Mouse (Mus musculus) CH12.LX (cell line): ENCODE measurements around the gene Cyp27b1.

Experiments
- CTCF ChIP-seq, 2 experiments: IDR thresholded peaks in 1 of 2; conservative IDR thresholded peaks in 1 of 2; 2 replicates each; pipeline ENCODE4 v1.5.1; 2011 to 2012; ENCODE audit warnings: low read depth in 2 of 2, low read length in 2 of 2, improper control_type of control experiment in 1 of 2, inconsistent platforms in 1 of 2, mild to moderate bottlenecking in 1 of 2, moderate library complexity in 1 of 2
- EP300 ChIP-seq: IDR thresholded peaks from 2 replicates; pipeline ENCODE4 v1.6.1; 2011; ENCODE audit warnings: low read length, improper control_type of control experiment
- GABPA ChIP-seq: IDR thresholded peaks from 2 replicates; pipeline ENCODE4 v1.6.1; 2012; ENCODE audit warnings: low read depth, low read length, improper control_type of control experiment, inconsistent platforms; ENCODE audit not compliant: insufficient replicate concordance
- MAZ ChIP-seq: IDR thresholded peaks from 2 replicates; pipeline ENCODE4 v1.6.1; 2012; ENCODE audit warnings: low read depth, mild to moderate bottlenecking, inconsistent platforms, low read length, improper control_type of control experiment, moderate library complexity
- NELFE ChIP-seq: IDR thresholded peaks from 2 replicates; pipeline ENCODE4 v1.6.1; 2011; ENCODE audit warnings: low read depth, low read length, improper control_type of control experiment
- NRF1 ChIP-seq: IDR thresholded peaks from 2 replicates; pipeline ENCODE4 v1.6.1; 2014; ENCODE audit warnings: low read depth, mild to moderate bottlenecking, inconsistent platforms, low read length, improper control_type of control experiment, moderate library complexity
- PAX5 ChIP-seq: IDR thresholded peaks from 2 replicates; pipeline ENCODE4 v1.6.1; 2012; ENCODE audit warnings: low read length, inconsistent platforms, mixed read lengths
- POLR2A ChIP-seq: IDR thresholded peaks from 2 replicates; pipeline ENCODE4 v1.6.1; 2011; ENCODE audit warnings: low read depth, mild to moderate bottlenecking, improper control_type of control experiment, low read length
- SMC3 ChIP-seq: IDR thresholded peaks from 2 replicates; pipeline ENCODE4 v1.6.1; 2011; ENCODE audit warnings: low read depth, low read length, improper control_type of control experiment

GRCm38 (mm10) chr10:127050119-127050474 lies 2.0 kb downstream of the Cyp27b1 start:
- TF ChIP-seq NELFE (no peak), SMC3 (no peak), POLR2A (no peak), EP300 (no peak), CTCF (conservative IDR thresholded peaks at IDR 0.05 in 1 of 2, IDR thresholded peaks at IDR 0.05 in 1 of 2; ENCODE audit: low read depth in 2 of 2, low read length in 2 of 2) (no peak), GABPA (no peak), MAZ (no peak), NRF1 (no peak), PAX5 (no peak)
